ENCODE assay signal across 7 mouse cellular contexts in genomic region chr7:29126173-29126915, GRCm38 (mm10). TPM values are rescaled to one million over a fixed set of nuclear protein-coding genes. Genes with fewer than 3 reads are reported as not detected.
A peak's percentile ranks its signal among the peaks of the same experiment; 100 is the strongest.
DNase-seq lines count a peak whose midpoint lies in the region; ATAC-seq and TF ChIP-seq lines count a peak whose summit lies in the region.

No protein-coding gene starts in this region.

- no peak for TF ChIP-seq POLR2A in lung, adult 2 months (IDR thresholded peaks at IDR 0.05; ENCODE audit: borderline replicate concordance, extremely low read depth, low read depth, low read length)
- TF ChIP-seq POLR2A in small intestine, adult 2 months (IDR thresholded peaks at IDR 0.05; ENCODE audit: low read depth, low read length): no peak

- peak; percentile 25 to 26 for DNase-seq in urinary bladder, adult 18-20 months (ENCODE audit: low spot score in 2 of 2)
- no peak for DNase-seq in urinary bladder, postnatal 4 days (ENCODE audit: low spot score in 2 of 2)
- peak; percentile 57 to 64 for DNase-seq in adrenal gland, adult 18-20 months (ENCODE audit: low spot score in 2 of 2)
- DNase-seq in embryo, embryonic 11 days: peak; percentile 64
- peak; percentile 72 for DNase-seq in lung, adult 2 months

- H3K27ac ChIP-seq in intestine, postnatal 0 days (ENCODE audit: low read depth, low read length): no peak overlapping the region
- no peak overlapping the region for H3K27ac ChIP-seq in small intestine, adult 2 months (ENCODE audit: insufficient read depth, low read depth, low read length)

- H3K9me3 ChIP-seq in intestine, postnatal 0 days (ENCODE audit: control insufficient read depth): no peaks in the 10 kb centered on the region

- no peaks in the 10 kb centered on the region for H3K36me3 ChIP-seq in intestine, postnatal 0 days (ENCODE audit: control insufficient read depth, insufficient read depth)
- H3K36me3 ChIP-seq in small intestine, adult 2 months (ENCODE audit: control insufficient read depth, insufficient read depth, low read length): no peaks in the 10 kb centered on the region

- H3K4me1 ChIP-seq in intestine, postnatal 0 days (replicated peaks; ENCODE audit: control insufficient read depth, insufficient read depth, low read length): 0 out of 2 replicates have a peak, but pooled peaks cover 3% of the 10 kb centered on the region
- H3K4me1 ChIP-seq in lung, adult 2 months (ENCODE audit: control insufficient read depth, insufficient read depth, low read length): no peaks in the 10 kb centered on the region
- H3K4me1 ChIP-seq in small intestine, adult 2 months (ENCODE audit: control insufficient read depth, insufficient read depth, insufficient read length, low read length): peaks cover 3% of the 10 kb centered on the region; the same call in 1 of the 2 replicates

- no peak overlapping the region for H3K4me2 ChIP-seq in intestine, postnatal 0 days (replicated peaks; ENCODE audit: low read depth)

- H3K9ac ChIP-seq in intestine, postnatal 0 days (ENCODE audit: low read depth, low read length): no peak overlapping the region

- no peaks in the 10 kb centered on the region for H3K27me3 ChIP-seq in intestine, postnatal 0 days (replicated peaks; ENCODE audit: control insufficient read depth, insufficient read depth, low read length)
- no peaks in the 10 kb centered on the region; the same call in 1 of the 2 replicates for H3K27me3 ChIP-seq in small intestine, adult 2 months (ENCODE audit: control insufficient read depth, insufficient read depth, low read length)

- ATAC-seq in intestine, postnatal 0 days: peak; percentile 50

- no peak overlapping the region for H3K4me3 ChIP-seq in intestine, postnatal 0 days (ENCODE audit: low read depth, low read length)
- H3K4me3 ChIP-seq in lung, adult 2 months (replicated peaks; ENCODE audit: extremely low read depth, low read depth, low read length): no peak overlapping the region
- no peak overlapping the region for H3K4me3 ChIP-seq in small intestine, adult 2 months (ENCODE audit: low read depth, low read length)

- TF ChIP-seq CTCF in intestine, postnatal 0 days (IDR thresholded peaks at IDR 0.05; ENCODE audit: low read depth): peak; percentile 81
- TF ChIP-seq CTCF in lung, adult 2 months (IDR thresholded peaks at IDR 0.05; ENCODE audit: insufficient read depth, low read length): peak; percentile 77
- peak; percentile 75; the same call in 1 of the 2 replicates for TF ChIP-seq CTCF in small intestine, adult 2 months (IDR thresholded peaks at IDR 0.05; ENCODE audit: extremely low read depth, insufficient read length, insufficient replicate concordance, low read depth, low read length)

- WGBS in intestine, postnatal 0 days: 10% methylated on average over 7 of the region's 7 CpGs
- 15% methylated on average over 7 of the region's 7 CpGs for WGBS in lung, adult 2 months
- 13% methylated on average over 7 of the region's 7 CpGs for WGBS in small intestine, adult 2 months

RNA-seq across cellular contexts. Expression of gene Ryr1, which starts 1.4 kb away (rescaled TPM):
- total RNA-seq in adrenal gland, adult 18-20 months (2021): 1 to 10 TPM in 1 of 2 experiments, under 1 TPM in 1; 0.23 to 1.0 TPM
- 0.43 and 0.63 TPM in 2 replicates for polyA plus RNA-seq in intestine, postnatal 0 days (2015; fragmentation: Nextera tagmentation; extraction: Ambion mirVana)
- polyA plus RNA-seq in lung, adult 2 months (2012; rRNA removed): 0.10 and 10.9 TPM in 2 replicates
- polyA plus RNA-seq in small intestine, adult 2 months (2012; rRNA removed): 0.03 and 0.05 TPM in 2 replicates

RNA-seq across cellular contexts. Expression of gene Rasgrp4, which starts 8.3 kb away (rescaled TPM):
- 1 to 10 TPM; 1.4 to 1.9 TPM for total RNA-seq in adrenal gland, adult 18-20 months (2021)
- polyA plus RNA-seq in intestine, postnatal 0 days (2015; fragmentation: Nextera tagmentation; extraction: Ambion mirVana): 0.21 and 0.29 TPM in 2 replicates
- polyA plus RNA-seq in lung, adult 2 months (2012; rRNA removed): 15.0 and 19.7 TPM in 2 replicates
- 3.3 TPM in 2 replicates for polyA plus RNA-seq in small intestine, adult 2 months (2012; rRNA removed)

RNA-seq across cellular contexts. Expression of gene Fam98c, which starts 29.7 kb away (rescaled TPM):
- total RNA-seq in adrenal gland, adult 18-20 months (2021): 1 to 10 TPM; 9.1 to 9.8 TPM
- 75.9 and 83.4 TPM in 2 replicates for polyA plus RNA-seq in intestine, postnatal 0 days (2015; fragmentation: Nextera tagmentation; extraction: Ambion mirVana)
- 46.0 and 47.7 TPM in 2 replicates for polyA plus RNA-seq in lung, adult 2 months (2012; rRNA removed)
- 72.6 and 216 TPM in 2 replicates for polyA plus RNA-seq in small intestine, adult 2 months (2012; rRNA removed)

RNA-seq across cellular contexts. Expression of gene Ggn, which starts 43.7 kb away (rescaled TPM):
- under 1 TPM; 0.64 to 0.83 TPM for total RNA-seq in adrenal gland, adult 18-20 months (2021)
- 0.27 and 0.34 TPM in 2 replicates for polyA plus RNA-seq in intestine, postnatal 0 days (2015; fragmentation: Nextera tagmentation; extraction: Ambion mirVana)
- 1.5 and 1.9 TPM in 2 replicates for polyA plus RNA-seq in lung, adult 2 months (2012; rRNA removed)
- 0.74 and 0.88 TPM in 2 replicates for polyA plus RNA-seq in small intestine, adult 2 months (2012; rRNA removed)

RNA-seq across cellular contexts. Expression of gene Spred3, which starts 43.9 kb away (rescaled TPM):
- 1 to 10 TPM; 5.3 to 7.0 TPM for total RNA-seq in adrenal gland, adult 18-20 months (2021)
- polyA plus RNA-seq in intestine, postnatal 0 days (2015; fragmentation: Nextera tagmentation; extraction: Ambion mirVana): 0.52 and 0.93 TPM in 2 replicates
- 3.9 and 5.8 TPM in 2 replicates for polyA plus RNA-seq in lung, adult 2 months (2012; rRNA removed)
- polyA plus RNA-seq in small intestine, adult 2 months (2012; rRNA removed): 1.2 and 1.9 TPM in 2 replicates

Comparison
In these comparisons a context has a peak if more than half of its experiments do, and no peak if none do; other contexts are left out.
1. DNase-seq: peak in urinary bladder, adult 18-20 months (2 of 2), adrenal gland, adult 18-20 months (2 of 2), embryo, embryonic 11 days (single experiment) and lung, adult 2 months (single experiment); none in urinary bladder, postnatal 4 days (0 of 2).
2. Peak in every context shown above with its lines, with median percentiles within 50 percentile points of each other: CTCF ChIP-seq.